Mouse (Mus musculus): ENCODE measurements around the gene Gm49361.

GRCm38 (mm10) chr14:57744547-57744946 lies 1.4 kb downstream of the Gm49361 start:
- TF ChIP-seq CTCF (IDR thresholded peaks at IDR 0.05; ENCODE audit: low read depth) (no peak), EP300 (IDR thresholded peaks at IDR 0.05; ENCODE audit: low read depth) (no peak)
